11 mouse cellular contexts compared by ENCODE assay signal in genomic region chr8:88447406-88447805, GRCm38 (mm10).
A peak's percentile ranks its signal among the peaks of the same experiment; 100 is the strongest.
DNase-seq lines count a peak whose midpoint lies in the region; ATAC-seq lines count a peak whose summit lies in the region.
"Had no signal": no experiment of that assay in that cellular context is flagged by ENCODE, and none has a peak within 500 bp of the region (broad histone marks: within the 10 kb centered on the region; RNA-seq: fewer than 3 reads in every experiment).

No protein-coding gene starts in this region.

- H3K9me3 ChIP-seq in neural tube, embryonic 12.5 days = no peaks in the 10 kb centered on the region
- H3K9me3 ChIP-seq in hindbrain, embryonic 15.5 days = no peaks in the 10 kb centered on the region
- H3K9me3 ChIP-seq in neural tube, embryonic 13.5 days = no peaks in the 10 kb centered on the region
- no peaks in the 10 kb centered on the region for H3K9me3 ChIP-seq in heart, embryonic 12.5 days (replicated peaks)

- peak; percentile 36 to 37 for DNase-seq in adrenal gland, adult 18-20 months (ENCODE audit: low spot score in 2 of 2)
- no peak for DNase-seq in adrenal gland, postnatal 4 days (ENCODE audit: low spot score in 2 of 2)
- DNase-seq in neural tube, embryonic 10.5 days (ENCODE audit: extremely low spot score, low spot score) = no peak
- no peak for DNase-seq in spleen, postnatal 14 days (ENCODE audit: low spot score in 2 of 2)
- DNase-seq: liver; thymus, postnatal 14 days had no signal

- H3K4me2 ChIP-seq in neural tube, embryonic 12.5 days (replicated peaks) = no peak overlapping the region
- H3K4me2 ChIP-seq in hindbrain, embryonic 15.5 days = no peak overlapping the region
- H3K4me2 ChIP-seq in neural tube, embryonic 13.5 days = no peak overlapping the region
- no peak overlapping the region for H3K4me2 ChIP-seq in heart, embryonic 12.5 days

- peaks cover 20% of the 10 kb centered on the region for H3K27me3 ChIP-seq in neural tube, embryonic 12.5 days (replicated peaks)
- peaks cover 20% of the 10 kb centered on the region for H3K27me3 ChIP-seq in hindbrain, embryonic 15.5 days
- H3K27me3 ChIP-seq in neural tube, embryonic 13.5 days = peaks cover 31% of the 10 kb centered on the region
- peaks cover 47% of the 10 kb centered on the region for H3K27me3 ChIP-seq in heart, embryonic 12.5 days (replicated peaks)

- H3K4me1 ChIP-seq in neural tube, embryonic 12.5 days = peaks cover 32% of the 10 kb centered on the region
- peaks cover 48% of the 10 kb centered on the region for H3K4me1 ChIP-seq in hindbrain, embryonic 15.5 days (replicated peaks)
- H3K4me1 ChIP-seq in neural tube, embryonic 13.5 days (replicated peaks) = peaks cover 53% of the 10 kb centered on the region
- peaks cover 16% of the 10 kb centered on the region for H3K4me1 ChIP-seq in heart, embryonic 12.5 days (replicated peaks)

- ATAC-seq in neural tube, embryonic 12.5 days (ENCODE audit: low FRiP score, low read depth) = peak; percentile 65
- ATAC-seq in hindbrain, embryonic 15.5 days (ENCODE audit: low FRiP score, low read depth) = peak; percentile 60
- peak; percentile 85 for ATAC-seq in neural tube, embryonic 13.5 days (ENCODE audit: low read depth)
- ATAC-seq in heart, embryonic 12.5 days (ENCODE audit: insufficient number of reproducible peaks, low FRiP score) = no peak

- H3K27ac ChIP-seq in neural tube, embryonic 12.5 days = no peak overlapping the region
- peak overlapping the region; percentile 73 for H3K27ac ChIP-seq in hindbrain, embryonic 15.5 days (replicated peaks)
- H3K27ac ChIP-seq in neural tube, embryonic 13.5 days (replicated peaks) = peak overlapping the region; percentile 64
- no peak overlapping the region for H3K27ac ChIP-seq in heart, embryonic 12.5 days (ENCODE audit: poor library complexity, severe bottlenecking)
- H3K27ac ChIP-seq: kidney, postnatal 0 days had no signal

- 47% methylated on average over 6 of the region's 6 CpGs for WGBS in neural tube, embryonic 12.5 days
- 24% methylated on average over 6 of the region's 6 CpGs for WGBS in hindbrain, embryonic 15.5 days
- 26% methylated on average over 6 of the region's 6 CpGs for WGBS in neural tube, embryonic 13.5 days
- 54% methylated on average over 6 of the region's 6 CpGs for WGBS in heart, embryonic 12.5 days

- H3K36me3 ChIP-seq in neural tube, embryonic 12.5 days = no peaks in the 10 kb centered on the region
- H3K36me3 ChIP-seq in hindbrain, embryonic 15.5 days = no peaks in the 10 kb centered on the region
- H3K36me3 ChIP-seq in neural tube, embryonic 13.5 days = no peaks in the 10 kb centered on the region
- no peaks in the 10 kb centered on the region for H3K36me3 ChIP-seq in heart, embryonic 12.5 days

- no peak overlapping the region for H3K9ac ChIP-seq in neural tube, embryonic 12.5 days
- H3K9ac ChIP-seq in hindbrain, embryonic 15.5 days = no peak overlapping the region
- H3K9ac ChIP-seq in neural tube, embryonic 13.5 days = 0 out of 2 replicates have a peak overlapping the region, but pooled peaks have one; percentile 43
- no peak overlapping the region for H3K9ac ChIP-seq in heart, embryonic 12.5 days

- H3K4me3 ChIP-seq in neural tube, embryonic 12.5 days = no peak overlapping the region
- no peak overlapping the region for H3K4me3 ChIP-seq in hindbrain, embryonic 15.5 days
- no peak overlapping the region for H3K4me3 ChIP-seq in neural tube, embryonic 13.5 days
- H3K4me3 ChIP-seq in heart, embryonic 12.5 days = no peak overlapping the region

Comparison
In these comparisons a context has a peak if more than half of its experiments do, and no peak if none do; other contexts are left out.
1. DNase-seq: peak in adrenal gland, adult 18-20 months (2 of 2); none in adrenal gland, postnatal 4 days (0 of 2), neural tube, embryonic 10.5 days (single experiment) and spleen, postnatal 14 days (0 of 2).
2. H3K27ac ChIP-seq: peak in hindbrain, embryonic 15.5 days (single experiment) and neural tube, embryonic 13.5 days (single experiment); none in neural tube, embryonic 12.5 days (single experiment) and heart, embryonic 12.5 days (single experiment).